Mouse (Mus musculus): ENCODE results near the gene Gc.

Gene Gc

DNA sequence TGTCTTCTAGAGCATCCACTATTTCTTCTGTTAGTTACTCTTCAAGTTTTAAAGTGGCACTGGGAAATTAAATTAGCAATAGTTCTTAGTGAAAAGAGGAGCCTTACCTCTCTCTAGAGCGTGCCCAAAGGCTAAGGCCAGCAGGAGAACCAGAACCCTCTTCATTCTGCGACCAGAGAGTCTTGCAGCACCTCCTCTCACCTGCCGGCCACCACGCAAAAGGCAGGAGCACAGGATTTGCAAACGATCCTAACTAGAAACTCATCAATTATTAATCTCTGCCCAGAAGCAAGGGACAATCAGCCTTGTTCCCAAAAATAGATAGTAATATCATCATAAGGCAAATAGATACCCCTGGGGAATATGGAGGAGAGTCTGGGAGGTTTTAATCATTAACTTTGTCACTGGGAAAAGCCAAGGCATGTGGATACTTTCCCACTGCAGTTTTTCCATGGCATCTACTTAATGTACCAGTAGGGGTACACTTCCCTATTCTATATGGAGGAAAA lies at the start of gene Gc:
Gene Gc, minus strand, starts transcription at position 345 of the 509 bp plus-strand sequence.
- DNase-seq (ENCODE audit: low read depth in 2 of 2, low spot score in 2 of 2): no peak

DNA sequence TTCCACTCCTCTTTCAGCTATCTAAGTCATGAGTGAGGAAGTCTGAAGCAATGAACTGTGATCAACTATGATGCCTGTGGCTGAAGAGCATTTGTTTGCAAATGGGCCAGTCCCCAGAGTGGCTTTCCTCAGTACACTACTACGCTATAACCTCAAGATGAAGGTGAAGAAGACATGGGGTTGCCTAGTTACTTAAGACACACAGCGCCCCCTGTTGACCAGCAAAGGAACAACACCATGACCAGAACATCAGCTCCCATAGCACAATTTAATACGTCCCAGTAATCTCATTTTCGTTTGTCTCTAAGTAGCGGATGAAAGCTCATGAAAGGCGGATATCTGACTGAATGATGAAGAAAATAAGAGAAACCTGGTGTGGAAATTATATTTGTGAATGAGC lies 42.5 kb upstream of the Gc start:
- DNase-seq (ENCODE audit: low read depth in 2 of 2, low spot score in 2 of 2): no peak

DNA sequence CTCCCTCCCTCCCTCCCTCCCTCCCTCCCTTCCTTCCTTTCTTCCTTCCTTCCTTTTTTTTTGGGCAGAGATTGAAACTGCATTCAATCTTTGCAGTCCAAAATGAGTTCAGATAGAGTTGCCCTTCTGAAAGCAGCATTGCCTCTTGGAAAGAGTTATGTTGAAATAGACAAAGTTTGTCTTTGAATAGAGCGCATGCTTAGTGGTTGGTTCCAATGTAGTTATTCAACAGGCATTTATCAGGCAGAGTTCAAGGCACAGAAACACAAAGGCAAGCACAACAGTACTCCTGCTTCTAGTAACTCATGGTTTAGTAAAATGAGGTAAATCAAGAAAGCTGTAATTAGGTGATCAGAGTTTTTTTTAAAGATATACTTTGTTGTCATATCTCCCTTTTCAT lies 34.9 kb upstream of the Gc start:
- DNase-seq (ENCODE audit: low read depth in 2 of 2, low spot score in 2 of 2): no peak

DNA sequence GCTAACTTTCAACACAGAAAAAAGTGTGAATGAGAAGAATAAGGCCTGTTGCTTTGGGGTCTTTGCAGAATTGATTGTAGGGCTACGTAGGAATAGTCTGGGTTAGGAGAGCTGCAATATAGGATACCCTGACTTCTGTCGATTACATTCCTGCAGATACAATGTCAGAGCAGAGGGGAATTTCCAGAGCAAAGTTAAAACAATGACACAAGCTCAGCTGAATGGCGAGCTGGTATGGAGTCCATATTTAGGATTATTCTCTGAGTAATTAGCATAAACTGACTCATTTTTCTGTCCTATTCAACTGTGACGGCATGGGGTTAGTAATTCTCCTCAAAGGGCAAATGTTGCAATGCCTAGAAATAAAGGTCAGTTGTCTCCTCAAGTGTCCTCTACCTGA lies 12.8 kb upstream of the Gc start:
- no peak for DNase-seq (ENCODE audit: low read depth in 2 of 2, low spot score in 2 of 2)

DNA sequence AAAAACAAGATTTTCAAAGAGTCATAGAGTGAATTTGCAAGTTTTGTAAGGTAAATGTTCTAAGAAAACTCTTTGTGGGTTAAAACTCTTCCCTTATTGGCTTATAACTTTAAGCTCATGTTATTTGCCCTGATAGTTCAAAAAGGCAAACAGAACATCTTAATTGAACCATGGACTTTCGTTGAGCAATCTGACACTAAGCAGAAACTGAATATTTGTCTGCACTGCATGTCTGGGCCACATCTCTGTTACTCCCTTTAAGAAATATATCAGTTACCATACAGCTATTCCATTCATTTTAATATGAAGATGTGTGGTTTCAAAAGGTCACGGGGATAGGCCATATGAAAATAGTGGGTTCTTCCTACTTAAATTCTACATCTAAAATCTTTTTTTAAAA lies 10.2 kb upstream of the Gc start:
- DNase-seq (ENCODE audit: low read depth in 2 of 2, low spot score in 2 of 2): no peak

DNA sequence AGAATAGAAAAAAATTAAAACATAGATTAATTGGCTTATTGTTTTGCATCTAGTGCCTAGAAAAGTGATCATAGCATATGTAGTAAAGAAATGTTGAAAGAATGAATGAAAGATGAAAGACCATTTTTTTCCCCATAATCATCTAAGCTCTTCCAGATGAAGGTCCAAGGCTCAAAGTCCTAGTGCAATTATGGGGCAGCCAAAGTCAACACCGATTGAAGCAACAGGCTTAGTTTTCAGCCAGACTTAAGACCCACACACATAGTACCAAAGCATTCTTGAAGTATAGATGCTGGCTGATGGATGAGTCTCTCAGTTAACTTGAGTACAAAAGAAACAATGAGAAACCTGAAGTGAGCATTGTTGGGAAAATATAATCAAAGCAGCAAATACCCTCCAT lies 9.3 kb upstream of the Gc start:
- no peak for DNase-seq (ENCODE audit: low read depth in 2 of 2, low spot score in 2 of 2)

DNA sequence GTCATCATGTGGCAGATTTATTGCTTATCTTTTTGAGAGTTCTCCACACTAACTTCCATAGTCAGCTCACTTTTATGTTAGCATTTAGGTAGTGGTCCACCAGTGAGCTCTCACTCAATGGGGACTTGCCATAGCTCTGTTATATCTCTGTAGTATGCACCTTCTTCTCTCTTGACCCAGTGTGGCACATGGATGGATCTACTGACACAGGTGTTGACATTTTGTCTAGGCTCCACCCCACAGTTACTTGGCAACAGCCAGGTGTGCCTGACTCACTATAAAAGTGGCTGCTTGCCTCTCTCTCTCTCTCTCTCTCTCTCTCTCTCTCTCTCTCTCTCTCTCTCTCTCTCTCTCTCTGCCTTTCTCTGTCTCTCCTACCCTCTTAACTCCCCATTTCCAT lies 8.6 kb upstream of the Gc start:
- no peak for DNase-seq (ENCODE audit: low read depth in 2 of 2, low spot score in 2 of 2)

DNA sequence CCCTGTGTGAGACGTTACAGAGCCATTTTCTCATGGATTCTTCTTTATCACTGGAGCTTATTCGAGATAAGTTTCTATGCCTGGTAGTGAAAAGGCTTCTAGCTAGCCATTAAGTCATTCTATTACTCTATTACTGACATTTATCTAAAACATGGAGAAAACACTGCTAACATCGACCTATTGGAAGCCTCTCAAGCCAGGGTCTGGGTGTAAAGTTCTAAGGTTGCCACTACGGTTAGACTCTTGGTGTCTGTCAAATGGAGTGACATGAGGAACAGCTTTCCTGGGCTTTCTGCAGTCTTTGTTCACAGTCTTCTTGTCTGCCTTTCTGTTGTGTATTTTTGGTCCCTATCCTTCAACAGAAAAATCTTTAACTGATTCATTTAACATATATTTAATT lies 4.1 kb upstream of the Gc start:
- no peak for DNase-seq (ENCODE audit: low read depth in 2 of 2, low spot score in 2 of 2)

DNA sequence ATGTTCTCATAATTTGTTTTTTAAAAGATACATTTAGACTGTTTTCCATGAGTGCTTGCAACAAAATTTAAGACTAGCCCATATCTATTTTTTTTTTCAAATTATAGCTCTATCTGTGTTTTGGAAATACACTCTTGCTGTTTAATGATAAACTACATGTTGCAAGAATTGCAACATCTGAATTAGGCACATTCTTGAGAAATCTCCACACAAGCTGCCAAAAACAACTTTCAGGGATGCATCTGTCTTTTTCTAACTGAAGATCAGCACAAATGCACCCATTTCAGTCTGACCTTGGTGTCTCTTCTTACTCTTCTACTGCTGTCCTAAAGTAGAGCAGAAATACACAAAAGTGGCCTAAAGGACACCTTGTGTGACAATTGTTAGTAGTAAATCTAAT lies 1.9 kb upstream of the Gc start:
- no peak for DNase-seq (ENCODE audit: low read depth in 2 of 2, low spot score in 2 of 2)

DNA sequence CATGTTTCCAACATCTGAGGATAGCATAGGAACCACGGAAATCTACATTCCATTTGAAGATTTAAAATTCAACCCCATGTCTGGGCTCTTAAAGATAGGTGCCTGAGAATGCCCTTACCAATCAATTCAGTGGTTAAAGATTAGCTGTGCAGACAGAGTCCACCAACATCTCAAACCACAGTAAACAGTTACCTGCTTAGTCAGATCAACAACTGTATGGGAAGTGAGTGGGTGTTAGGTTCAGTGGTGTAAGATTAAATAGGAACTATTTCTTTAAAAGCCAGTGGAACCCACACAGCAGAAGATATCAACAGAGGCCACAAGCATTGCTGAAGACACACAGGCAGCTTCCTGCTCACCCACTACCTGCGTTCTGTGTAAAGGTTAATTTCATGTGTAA lies 1.3 kb upstream of the Gc start:
- no peak for DNase-seq (ENCODE audit: low read depth in 2 of 2, low spot score in 2 of 2)

DNA sequence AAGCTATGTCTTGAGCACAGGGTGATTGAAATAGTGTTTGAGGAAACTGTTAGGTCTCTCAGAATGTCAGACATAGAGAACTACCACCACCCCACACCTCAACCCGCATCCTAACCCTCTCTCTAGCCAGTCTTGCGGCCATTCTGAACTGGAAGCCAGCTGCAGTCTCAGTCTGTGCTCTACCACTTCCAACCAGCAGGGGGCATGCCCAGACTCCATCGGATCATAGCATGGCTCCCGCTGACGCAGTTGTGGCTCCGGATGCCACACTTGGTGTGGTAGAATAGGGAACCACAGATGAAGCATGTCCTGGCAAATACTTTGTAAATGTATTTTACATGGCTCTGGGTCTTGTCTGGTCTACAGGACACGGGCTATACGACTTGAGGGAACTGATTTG lies 2.2 kb downstream of the Gc start:
- no peak for DNase-seq (ENCODE audit: low read depth in 2 of 2, low spot score in 2 of 2)

DNA sequence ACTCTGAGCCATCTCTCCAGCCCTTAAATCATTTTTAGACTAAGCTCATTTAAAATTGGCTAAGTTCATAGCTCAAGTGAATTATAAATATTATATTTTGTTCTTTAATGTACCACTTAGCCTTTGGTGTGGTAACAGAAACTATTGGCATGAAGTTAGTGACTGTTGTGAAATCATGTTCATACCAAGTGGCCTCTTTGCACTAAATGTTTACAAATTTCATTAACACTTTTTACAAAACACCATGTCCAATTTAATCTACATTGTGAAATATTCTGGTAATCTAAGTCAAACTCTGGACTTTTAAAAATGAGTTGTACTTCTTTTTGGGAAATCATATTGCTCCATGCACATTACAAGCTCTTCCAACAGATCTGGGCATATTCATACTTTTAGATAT lies 6.9 kb downstream of the Gc start:
- DNase-seq (ENCODE audit: low read depth in 2 of 2, low spot score in 2 of 2): no peak

DNA sequence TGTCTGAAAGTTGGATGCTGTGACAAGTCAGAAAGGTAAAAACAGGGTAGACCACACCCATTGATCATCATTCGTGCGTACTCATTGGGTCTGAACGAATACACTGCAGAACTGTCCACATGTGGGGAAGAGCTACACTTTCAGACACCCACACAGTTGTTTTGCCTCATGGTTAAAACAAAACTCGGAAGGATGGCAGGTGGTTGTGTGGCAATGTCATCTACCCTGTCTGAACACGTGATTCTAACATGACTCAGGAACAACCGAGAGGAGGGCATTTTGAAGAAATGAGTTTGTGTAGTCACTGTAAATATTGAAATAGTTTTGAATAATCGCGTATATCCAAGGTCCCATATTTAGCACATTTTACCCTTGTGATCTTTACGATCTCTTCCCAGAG lies 8.4 kb downstream of the Gc start:
- no peak for DNase-seq (ENCODE audit: low read depth in 2 of 2, low spot score in 2 of 2)

DNA sequence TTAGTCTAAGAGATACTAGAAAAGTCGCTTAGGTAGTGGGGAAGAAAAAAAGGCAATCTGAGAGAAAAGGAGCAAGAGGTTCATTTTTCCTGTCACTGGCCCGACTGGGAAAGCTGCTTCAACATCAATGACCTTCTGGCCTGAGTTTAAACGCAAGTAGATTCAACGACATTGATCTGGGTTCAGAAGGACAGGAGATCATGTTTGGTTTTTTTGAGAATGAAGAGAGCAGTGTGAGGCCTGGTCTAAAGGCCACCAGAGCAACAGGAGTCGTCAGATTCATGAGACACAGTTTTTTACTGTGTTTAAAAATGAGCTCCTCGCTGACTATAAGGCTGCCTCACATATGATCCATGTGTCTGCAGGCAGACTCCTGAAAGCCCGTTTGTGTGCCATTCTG lies 9.7 kb downstream of the Gc start:
- no peak for DNase-seq (ENCODE audit: low read depth in 2 of 2, low spot score in 2 of 2)

DNA sequence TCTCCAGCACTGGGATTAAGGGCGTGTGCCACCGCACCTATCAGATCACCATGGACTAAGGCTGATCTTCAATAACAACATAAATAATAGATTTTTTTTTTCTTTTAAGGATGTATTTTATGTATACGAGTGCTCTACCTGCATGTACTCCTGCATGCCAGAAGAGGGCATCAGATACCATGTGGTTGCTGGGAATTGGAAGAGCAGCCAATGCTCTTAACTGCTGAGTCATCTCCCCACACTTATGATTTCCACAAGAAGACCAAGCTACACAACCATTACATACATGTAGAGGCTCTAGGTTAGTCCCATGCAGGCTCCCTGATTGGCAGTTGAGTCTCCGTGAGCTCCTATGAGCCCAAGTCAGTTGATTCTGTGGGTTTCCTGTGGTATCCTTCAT lies 13.3 kb downstream of the Gc start:
- DNase-seq (ENCODE audit: low read depth in 2 of 2, low spot score in 2 of 2): no peak

DNA sequence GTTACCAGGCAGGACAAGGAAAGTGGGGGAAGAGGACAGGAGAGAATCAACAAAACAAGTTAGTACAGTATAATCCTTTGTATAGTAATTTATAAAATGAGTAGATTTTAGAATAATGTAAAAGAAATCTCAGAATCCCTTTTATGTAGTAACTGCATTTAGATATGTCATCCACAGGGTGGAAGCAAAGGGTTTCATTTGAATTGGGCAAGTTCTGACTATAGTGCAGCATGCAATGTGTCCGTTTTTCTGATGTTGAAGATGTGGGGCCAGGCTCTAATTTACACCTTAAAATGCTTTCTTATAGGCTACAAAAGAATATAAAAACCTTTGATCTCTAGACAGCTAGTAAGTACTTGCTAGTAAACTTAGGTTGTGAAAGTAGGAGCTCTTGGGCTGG lies 46.2 kb downstream of the Gc start:
- DNase-seq (ENCODE audit: low read depth in 2 of 2, low spot score in 2 of 2): no peak

DNA sequence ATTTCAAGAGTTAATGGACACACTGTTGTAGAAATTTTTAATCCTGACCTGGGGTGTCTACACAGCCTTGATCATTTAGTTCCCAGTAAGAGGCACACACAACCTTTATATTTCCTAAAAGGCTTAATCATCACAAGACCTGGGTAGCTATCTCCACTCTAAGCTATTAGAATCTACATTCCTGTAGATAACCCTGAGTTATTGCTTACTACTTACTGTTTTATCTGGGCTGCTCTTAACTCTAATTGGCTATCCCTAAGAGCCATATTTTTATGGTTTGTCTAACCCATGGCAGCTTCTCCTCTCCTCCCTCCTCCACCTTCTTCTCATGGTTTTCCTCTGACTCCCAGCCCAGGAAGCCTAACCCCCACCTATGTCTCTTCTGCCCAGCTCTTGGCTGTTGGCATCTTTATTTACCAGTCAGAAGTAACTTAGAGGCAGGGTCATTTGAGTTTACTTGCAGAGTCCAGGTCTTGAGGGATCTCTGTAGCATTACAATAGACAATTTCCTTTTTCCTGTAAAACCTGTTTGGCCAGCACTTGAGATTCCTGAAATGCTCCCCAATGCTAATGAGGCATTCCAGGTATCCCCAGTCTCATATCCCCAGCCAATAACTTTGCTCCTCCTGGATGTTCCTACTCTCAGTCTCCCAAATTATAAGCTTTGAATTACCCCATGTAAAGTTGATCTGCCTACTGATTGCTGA lies 50.2 kb downstream of the Gc start:
- DNase-seq (ENCODE audit: low read depth in 2 of 2, low spot score in 2 of 2): no peak

DNA sequence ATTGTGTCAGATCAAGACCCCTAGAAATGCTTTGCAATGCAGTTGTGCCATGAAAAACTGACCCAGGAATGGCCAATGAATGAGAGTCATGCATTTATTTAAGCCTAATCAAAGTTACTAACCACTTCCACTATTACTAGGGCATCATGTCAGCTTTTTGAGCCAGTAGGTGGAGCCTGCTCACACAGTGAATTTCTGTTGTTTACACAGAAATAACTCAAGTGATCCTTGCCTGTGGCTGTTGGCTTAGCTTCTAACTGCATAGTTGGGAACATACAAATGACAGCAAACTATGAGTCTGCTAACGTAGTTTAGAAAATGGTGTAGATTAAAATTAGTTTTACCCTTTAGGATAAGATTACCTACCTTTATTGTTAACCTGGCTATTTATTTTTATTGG lies 52.6 kb downstream of the Gc start:
- DNase-seq (ENCODE audit: low read depth in 2 of 2, low spot score in 2 of 2): no peak

DNA sequence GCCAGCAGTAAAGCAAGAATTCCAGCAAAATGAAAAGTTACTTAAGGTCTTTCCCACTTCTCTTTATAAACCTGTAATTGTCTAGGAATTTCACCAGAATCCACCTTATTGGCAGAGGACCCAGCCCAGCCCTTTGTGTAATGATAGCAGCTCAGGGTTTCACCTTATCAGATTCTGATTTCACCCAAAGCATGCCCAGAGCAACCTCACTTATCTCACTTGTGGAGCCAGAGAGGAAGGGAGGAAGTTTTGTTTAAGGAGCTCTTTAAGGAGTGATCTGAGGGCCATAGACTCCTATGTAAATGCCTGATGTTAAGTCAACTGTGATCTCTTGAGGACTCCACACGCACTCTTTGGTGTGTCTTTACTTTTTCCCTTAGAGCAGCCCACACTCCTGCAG lies 67.3 kb downstream of the Gc start:
- no peak for DNase-seq (ENCODE audit: low read depth in 2 of 2, low spot score in 2 of 2)

DNA sequence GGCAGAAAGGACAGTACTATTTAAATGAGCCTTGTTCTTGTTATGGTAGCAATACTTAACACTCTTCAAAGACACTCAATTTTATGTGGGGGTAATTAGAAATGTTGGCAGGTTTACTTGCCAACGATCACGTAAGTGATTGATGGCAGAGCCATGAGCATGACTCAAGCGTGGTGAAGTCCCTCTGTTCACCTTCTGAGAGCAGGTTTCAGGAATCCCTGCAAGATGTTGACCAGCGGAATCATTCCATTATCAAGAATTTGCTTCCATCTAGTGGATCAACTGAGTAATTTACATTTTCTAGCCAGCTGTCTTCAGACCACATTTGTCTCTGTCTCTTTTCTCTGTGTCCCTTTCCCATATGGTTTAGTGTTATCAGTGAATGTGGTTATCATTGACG lies 73.5 kb downstream of the Gc start:
- no peak for DNase-seq (ENCODE audit: low read depth in 2 of 2, low spot score in 2 of 2)

DNA sequence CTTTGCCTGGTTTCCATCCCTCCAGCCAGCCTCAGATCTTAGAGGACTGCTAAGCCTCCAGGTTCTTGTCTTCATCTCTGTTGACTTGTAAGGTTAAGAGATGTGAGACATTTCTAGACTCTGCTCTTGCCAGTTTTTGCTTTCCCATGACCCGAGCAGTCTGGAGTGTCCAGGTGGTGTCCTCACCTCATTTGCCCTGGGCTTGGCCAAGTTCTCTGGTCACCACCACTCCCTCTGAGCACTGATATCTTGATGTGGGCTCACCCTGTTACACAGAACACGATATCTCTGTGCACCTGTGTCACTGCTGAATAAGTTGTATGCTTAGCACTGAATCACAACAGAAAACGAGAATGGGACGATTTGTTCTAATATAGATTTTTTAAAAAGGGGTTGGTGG lies 76.4 kb downstream of the Gc start:
- no peak for DNase-seq (ENCODE audit: low read depth in 2 of 2, low spot score in 2 of 2)

DNA sequence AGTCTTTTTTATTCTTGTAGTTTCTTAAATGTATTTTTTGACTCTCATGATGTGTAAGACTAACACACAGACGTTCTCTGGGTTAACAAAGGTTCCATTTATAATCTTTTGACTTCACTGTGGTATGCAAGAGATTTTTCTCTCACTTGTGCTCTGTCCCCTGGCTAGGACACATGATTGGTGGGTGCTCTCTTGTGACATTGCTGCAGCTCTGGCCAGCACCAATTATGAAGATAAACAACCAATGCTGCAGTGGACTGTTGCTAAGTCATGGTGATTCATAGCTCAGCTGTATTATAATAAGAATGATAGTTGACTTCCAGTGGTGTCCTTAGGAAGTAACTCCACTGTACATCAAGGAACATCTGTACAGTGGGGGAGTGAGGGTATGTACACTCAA lies 87.6 kb downstream of the Gc start:
- no peak for DNase-seq (ENCODE audit: low read depth in 2 of 2, low spot score in 2 of 2)

DNA sequence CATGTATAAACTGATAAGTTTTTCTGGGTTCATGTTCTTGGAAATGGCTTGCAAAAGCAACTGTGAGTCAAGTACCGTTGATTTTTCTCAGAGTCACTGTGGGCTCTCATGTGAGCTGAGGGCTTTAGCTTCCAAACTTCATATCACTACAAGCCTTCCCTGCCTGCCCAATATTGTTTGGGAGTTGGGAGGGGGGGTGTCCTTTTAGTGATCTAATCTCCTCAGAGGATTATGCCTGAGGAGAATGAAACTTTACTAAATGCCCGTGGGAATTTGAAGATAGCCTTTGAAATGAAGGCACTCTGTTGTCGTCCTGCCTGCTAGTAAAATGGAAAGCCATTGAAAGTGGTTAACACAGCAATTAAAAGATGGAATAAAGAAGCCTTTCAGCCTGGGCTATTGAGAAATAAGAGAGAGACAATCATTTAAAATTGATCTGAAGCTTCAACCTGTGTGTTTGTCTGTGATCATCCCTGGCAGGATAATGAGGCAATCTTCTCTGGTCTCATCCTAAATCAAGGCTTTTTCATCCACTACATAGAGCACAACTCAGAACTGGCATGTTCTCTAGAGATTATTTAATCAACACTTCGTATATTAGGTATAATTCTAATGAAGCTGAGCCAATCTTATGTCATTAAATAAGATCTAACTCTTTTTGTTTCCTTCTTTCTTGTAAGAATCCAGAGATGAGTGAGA lies 89.5 kb downstream of the Gc start:
- DNase-seq (ENCODE audit: low read depth in 2 of 2, low spot score in 2 of 2): no peak
